Mouse (Mus musculus) ES-E14 (cell line): ENCODE results near the gene Lrrc28. TPM values are rescaled to one million over a fixed set of nuclear protein-coding genes. Genes with fewer than 3 reads are reported as not detected.

Experiments used
- DNase-seq: peaks from one replicate; pipeline ENCODE4 v3.0.0-alpha.2; 2013; ENCODE audit warnings: low read depth, low spot score
- H3K27ac ChIP-seq: 2 replicates; pipeline ENCODE4 v1.5.1; 2012; ENCODE audit warnings: low read depth, mild to moderate bottlenecking, low read length, moderate library complexity, mixed read lengths; ENCODE audit not compliant: poor library complexity, insufficient read depth, severe bottlenecking
- H3K36me3 ChIP-seq: 2 replicates; pipeline ENCODE4 v1.6.1; 2012; ENCODE audit warnings: mild to moderate bottlenecking, low read length, moderate library complexity, mixed read lengths; ENCODE audit not compliant: control insufficient read depth, poor library complexity, insufficient read depth, severe bottlenecking
- H3K4me1 ChIP-seq, 2 experiments: fragments of 150-350 bp in 1 of 2; sonication (generic) in 1 of 2; 2 replicates each; pipeline ENCODE4 v1.6.1; 2012; ENCODE audit warnings: low read length in 2 of 2, mild to moderate bottlenecking in 1 of 2, mixed read lengths in 1 of 2; ENCODE audit not compliant: control insufficient read depth in 2 of 2, insufficient read depth in 2 of 2, poor library complexity in 1 of 2
- H3K4me3 ChIP-seq, 2 experiments: fragments of 150-350 bp in 1 of 2; sonication (generic) in 1 of 2; 2 replicates each; pipeline ENCODE4 v1.5.1; 2012; ENCODE audit warnings: low read length in 2 of 2, low read depth in 1 of 2, mild to moderate bottlenecking in 1 of 2, mixed read lengths in 1 of 2; ENCODE audit not compliant: insufficient read depth in 1 of 2, poor library complexity in 1 of 2, severe bottlenecking in 1 of 2
- H3K9ac ChIP-seq: 2 replicates; pipeline ENCODE4 v1.6.1; 2012; ENCODE audit warnings: low read depth, mild to moderate bottlenecking, low read length, mixed read lengths; ENCODE audit not compliant: poor library complexity, insufficient read depth, severe bottlenecking
- H3K9me3 ChIP-seq: fragments of 150-350 bp; sonication (generic); 2 replicates; pipeline ENCODE4 v1.6.1; 2012; ENCODE audit warnings: low read depth, mild to moderate bottlenecking, low read length; ENCODE audit not compliant: control insufficient read depth, insufficient read depth
- CHD2 ChIP-seq: IDR thresholded peaks from 2 replicates; pipeline ENCODE4 v1.6.1; 2014; ENCODE audit warnings: mild to moderate bottlenecking, low read depth, low read length, inconsistent platforms
- HCFC1 ChIP-seq: IDR thresholded peaks from 2 replicates; pipeline ENCODE4 v1.6.1; 2012; ENCODE audit warnings: low read length, inconsistent platforms, borderline replicate concordance; ENCODE audit not compliant: insufficient read depth
- MAFK ChIP-seq: IDR thresholded peaks from 2 replicates; pipeline ENCODE4 v1.6.1; 2014; ENCODE audit warnings: mild to moderate bottlenecking, low read depth, low read length, inconsistent platforms; ENCODE audit not compliant: insufficient read depth
- ZC3H11A ChIP-seq: IDR thresholded peaks from 2 replicates; pipeline ENCODE4 v1.6.1; 2012; ENCODE audit warnings: low read depth, mild to moderate bottlenecking, inconsistent platforms, low read length, borderline replicate concordance
- ZNF384 ChIP-seq: IDR thresholded peaks from 2 replicates; pipeline ENCODE4 v1.6.1; 2012; ENCODE audit warnings: low read depth, low read length, inconsistent platforms
- in situ Hi-C, 2 experiments: fragments of 600-800 bp; cut with MboI; formaldehyde crosslinking; loops; one replicate each; pipeline ENCODE4 v1.15.1; 2025; ENCODE audit warnings: low sequenced_read_pairs in 2 of 2, inconsistent platforms in 1 of 2; ENCODE audit not compliant: unreplicated experiment in 2 of 2
- total RNA-seq: library from RNA; depleted of rRNA; stranded (reverse); fragments of 300-350 nt; gene quantifications from 2 replicates; pipeline ENCODE4 v1.2.3, GENCODE M21; 2012

Lrrc28 gene
- total RNA-seq, 1 experiment: 25.0 TPM

DNA sequence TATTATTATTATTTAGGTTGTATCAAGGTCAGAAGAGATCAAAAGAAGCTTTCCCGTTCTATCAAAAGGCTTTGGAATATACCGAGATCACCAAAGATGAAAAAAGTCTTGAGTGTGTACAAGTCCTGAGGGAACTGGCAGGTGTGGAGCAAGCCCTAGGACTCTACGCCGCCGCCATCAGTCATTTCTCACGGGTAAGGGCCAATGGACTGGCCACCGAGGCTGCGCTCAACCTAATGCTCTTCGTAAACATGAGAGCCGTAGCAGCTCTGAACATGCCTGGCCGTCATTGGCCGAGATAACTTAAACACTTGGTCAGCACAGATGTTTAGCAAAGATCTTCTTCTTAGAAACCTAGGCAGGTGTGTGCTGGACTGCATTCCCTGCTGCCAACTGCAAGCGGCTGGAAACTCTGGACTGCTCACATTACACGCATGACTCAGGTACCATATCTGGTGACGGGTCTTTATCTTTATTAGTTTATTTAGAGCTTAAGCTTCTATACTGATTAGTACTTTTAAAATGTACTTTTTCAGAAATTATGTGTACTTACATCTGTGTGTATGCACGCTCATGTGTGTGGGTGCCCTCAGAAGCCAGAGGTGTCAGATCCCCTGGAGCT is 33.9 kb upstream of the Lrrc28 start:
- peaks cover 3% of the 10 kb centered on the region; the same call in 1 of the 2 replicates for H3K36me3 ChIP-seq
- H3K4me1 ChIP-seq: no peaks in the 10 kb centered on the region
- no peak for TF ChIP-seq ZC3H11A
- no peak for TF ChIP-seq HCFC1
- TF ChIP-seq CHD2: no peak
- no peak for TF ChIP-seq MAFK
- TF ChIP-seq ZNF384: no peak
- no peak overlapping the region for H3K4me3 ChIP-seq
- no peak for DNase-seq
- H3K27ac ChIP-seq: no peak overlapping the region
- in situ Hi-C loops: no loop called here
- no peaks in the 10 kb centered on the region for H3K9me3 ChIP-seq
- H3K9ac ChIP-seq: no peak overlapping the region

DNA sequence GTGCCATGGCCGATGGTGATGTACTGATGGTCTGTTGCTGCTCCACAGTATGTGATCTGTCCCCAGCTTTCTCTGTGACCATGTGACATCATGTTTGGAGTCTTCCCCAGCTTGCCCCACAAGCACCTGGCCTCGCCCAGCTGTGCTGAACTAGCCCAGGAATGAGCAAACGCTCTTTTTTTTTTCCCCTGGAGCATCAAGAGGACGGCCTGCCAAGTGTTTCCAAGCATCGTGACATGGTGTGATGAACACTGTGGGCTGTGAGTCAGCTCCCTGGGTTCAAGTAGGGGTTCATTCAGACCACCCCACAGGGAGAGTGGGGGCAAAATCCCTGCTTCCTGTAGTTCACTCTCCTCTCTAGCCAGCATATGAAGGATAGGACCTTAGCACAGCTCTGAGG is 28.6 kb upstream of the Lrrc28 start:
- TF ChIP-seq MAFK: no peak
- no peak for TF ChIP-seq ZC3H11A
- no peak for TF ChIP-seq HCFC1
- TF ChIP-seq ZNF384: no peak
- no peak for TF ChIP-seq CHD2
- peaks cover 4% of the 10 kb centered on the region for H3K36me3 ChIP-seq
- H3K27ac ChIP-seq: no peak overlapping the region
- no peak overlapping the region for H3K9ac ChIP-seq
- H3K4me1 ChIP-seq: no peaks in the 10 kb centered on the region; a peak in 1 of 4 replicates
- in situ Hi-C loops: no loop called here
- no peak overlapping the region for H3K4me3 ChIP-seq
- DNase-seq: no peak
- H3K9me3 ChIP-seq: no peaks in the 10 kb centered on the region

DNA sequence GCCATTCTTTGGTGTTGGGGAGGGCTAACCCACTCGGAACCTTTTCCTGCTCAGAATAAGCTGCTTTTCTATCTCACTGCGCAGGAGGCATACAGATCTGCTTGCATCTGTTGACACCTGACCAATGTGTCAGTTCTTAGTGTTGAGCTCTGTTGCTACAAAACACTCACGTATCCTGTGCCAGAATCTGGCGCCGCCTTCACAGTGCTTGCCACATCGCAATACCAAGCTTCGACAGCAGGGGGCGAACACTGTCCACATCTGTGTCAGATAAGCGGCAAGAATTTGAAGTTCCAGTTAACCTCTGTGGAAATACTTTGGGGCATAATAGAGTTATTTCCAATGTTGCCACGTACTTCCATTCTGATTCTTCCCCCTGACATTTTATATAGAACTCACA is 27.6 kb upstream of the Lrrc28 start:
- in situ Hi-C loops: no loop called here
- Histone ChIP-seq H3K27ac (no peak overlapping the region), H3K4me3 (no peak overlapping the region), H3K9ac (no peak overlapping the region), H3K4me1 (no peaks in the 10 kb centered on the region; a peak in 1 of 4 replicates), H3K36me3 (peaks cover 4% of the 10 kb centered on the region), H3K9me3 (no peaks in the 10 kb centered on the region)
- peak; percentile 83 for DNase-seq
- TF ChIP-seq MAFK (no peak), ZNF384 (no peak), HCFC1 (no peak), CHD2 (no peak), ZC3H11A (peak; percentile 52; the same call in 1 of the 2 replicates)

DNA sequence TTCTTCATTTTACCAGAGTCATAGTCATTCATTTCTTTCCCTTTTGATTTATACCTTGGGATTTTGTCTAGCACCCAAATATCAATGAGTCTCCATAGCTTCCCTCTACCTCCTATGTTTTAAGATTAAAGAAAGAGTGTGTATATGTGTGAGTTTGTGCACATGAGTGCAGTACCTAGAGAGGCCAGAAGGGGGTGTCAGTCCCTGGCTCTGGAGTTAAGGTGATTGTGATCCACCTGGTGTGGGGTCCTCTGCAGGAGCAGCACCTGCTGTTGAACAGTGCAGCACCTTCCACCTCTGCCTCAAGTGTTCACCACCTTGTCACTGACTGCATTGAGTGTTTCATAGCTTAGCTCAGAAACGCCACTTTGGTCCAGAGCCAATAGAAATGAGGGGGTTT is 25.9 kb upstream of the Lrrc28 start:
- Histone ChIP-seq H3K36me3 (peaks cover 4% of the 10 kb centered on the region), H3K4me3 (no peak overlapping the region), H3K9ac (no peak overlapping the region), H3K9me3 (no peaks in the 10 kb centered on the region), H3K27ac (no peak overlapping the region), H3K4me1 (no peaks in the 10 kb centered on the region; a peak in 2 of 4 replicates)
- no peak for DNase-seq
- in situ Hi-C loops: no loop called here
- TF ChIP-seq ZC3H11A (no peak), HCFC1 (no peak), MAFK (no peak), ZNF384 (no peak), CHD2 (no peak)
